Mouse (Mus musculus) CH12.LX (cell line): Measurements from ENCODE around the gene Olfr986. TPM values are rescaled to one million over a fixed set of nuclear protein-coding genes. Genes with fewer than 3 reads are reported as not detected.

Experiments used
- DNase-seq: peaks from one replicate; pipeline ENCODE4 v3.0.0-alpha.2; 2013; ENCODE audit errors: extremely low read depth
- H3K27ac ChIP-seq: 2 replicates; pipeline ENCODE4 v1.5.1; 2012; ENCODE audit warnings: low read depth, mild to moderate bottlenecking, control low read depth, moderate library complexity; ENCODE audit not compliant: insufficient read depth
- H3K27me3 ChIP-seq: replicated peaks from 2 replicates; pipeline ENCODE3; 2012; ENCODE audit warnings: inconsistent platforms
- H3K36me3 ChIP-seq, 2 experiments: replicated peaks in 1 of 2; 2 replicates each; pipeline versions ENCODE3 to v1.6.1; 2012; ENCODE audit warnings: inconsistent platforms in 1 of 2, low read length in 1 of 2, mild to moderate bottlenecking in 1 of 2, mixed read lengths in 1 of 2, moderate library complexity in 1 of 2; ENCODE audit not compliant: control insufficient read depth in 1 of 2, insufficient read depth in 1 of 2
- H3K4me1 ChIP-seq, 2 experiments: 2 replicates each; pipeline ENCODE4 v1.6.1; 2012; ENCODE audit warnings: inconsistent platforms in 1 of 2, moderate library complexity in 1 of 2; ENCODE audit not compliant: insufficient read depth in 2 of 2, control insufficient read depth in 1 of 2
- H3K4me2 ChIP-seq: 2 replicates; pipeline ENCODE4 v1.6.1; 2012; ENCODE audit warnings: low read depth, mild to moderate bottlenecking, control low read depth; ENCODE audit not compliant: poor library complexity, insufficient read depth, severe bottlenecking
- H3K4me3 ChIP-seq, 3 experiments: fragments of 150-350 bp in 1 of 3; sonication (generic) in 1 of 3; replicated peaks in 1 of 3; 2 replicates each; pipeline versions ENCODE3 to v1.5.1; 2011 to 2012; ENCODE audit warnings: low read depth in 2 of 3, low read length in 2 of 3, mild to moderate bottlenecking in 2 of 3, moderate library complexity in 2 of 3, control low read depth in 1 of 3, improper control_type of control experiment in 1 of 3, inconsistent platforms in 1 of 3, mixed read lengths in 1 of 3; ENCODE audit not compliant: poor library complexity in 1 of 3
- H3K79me2 ChIP-seq: replicated peaks from 2 replicates; pipeline ENCODE4 v1.6.1; 2012; ENCODE audit warnings: mild to moderate bottlenecking, moderate library complexity; ENCODE audit not compliant: control insufficient read depth, poor library complexity, insufficient read depth, severe bottlenecking; ENCODE audit errors: extremely low read depth
- H3K9ac ChIP-seq: 2 replicates; pipeline ENCODE4 v1.6.1; 2012; ENCODE audit warnings: low read depth, mild to moderate bottlenecking, control low read depth, moderate library complexity; ENCODE audit not compliant: insufficient read depth
- H3K9me3 ChIP-seq: replicated peaks from 2 replicates; pipeline ENCODE3; 2012; ENCODE audit warnings: low read length, inconsistent platforms, mixed read lengths
- CHD2 ChIP-seq: IDR thresholded peaks from 2 replicates; pipeline ENCODE4 v1.6.1; 2011; ENCODE audit warnings: low read length, improper control_type of control experiment
- CTCF ChIP-seq, 2 experiments: IDR thresholded peaks in 1 of 2; conservative IDR thresholded peaks in 1 of 2; 2 replicates each; pipeline ENCODE4 v1.5.1; 2011 to 2012; ENCODE audit warnings: low read depth in 2 of 2, low read length in 2 of 2, improper control_type of control experiment in 1 of 2, inconsistent platforms in 1 of 2, mild to moderate bottlenecking in 1 of 2, moderate library complexity in 1 of 2
- ELF1 ChIP-seq: IDR thresholded peaks from 2 replicates; pipeline ENCODE4 v1.6.1; 2014; ENCODE audit warnings: low read depth, mild to moderate bottlenecking, inconsistent platforms, low read length, improper control_type of control experiment
- JUND ChIP-seq: conservative IDR thresholded peaks from 2 replicates; pipeline ENCODE4 v1.6.1; 2011; ENCODE audit warnings: low read depth, low read length, improper control_type of control experiment
- KAT2A ChIP-seq: IDR thresholded peaks from 2 replicates; pipeline ENCODE4 v1.6.1; 2012; ENCODE audit warnings: low read length, improper control_type of control experiment, inconsistent platforms; ENCODE audit not compliant: insufficient replicate concordance
- MAX ChIP-seq: IDR thresholded peaks from 2 replicates; pipeline ENCODE4 v1.6.1; 2011; ENCODE audit warnings: low read length, improper control_type of control experiment
- MYC ChIP-seq: IDR thresholded peaks from 2 replicates; pipeline ENCODE4 v1.6.1; 2011; ENCODE audit warnings: low read depth, mild to moderate bottlenecking, improper control_type of control experiment, low read length
- POLR2A ChIP-seq: IDR thresholded peaks from 2 replicates; pipeline ENCODE4 v1.6.1; 2011; ENCODE audit warnings: low read depth, mild to moderate bottlenecking, improper control_type of control experiment, low read length
- POLR2AphosphoS2 ChIP-seq: IDR thresholded peaks from 2 replicates; pipeline ENCODE4 v1.6.1; 2011; ENCODE audit warnings: low read depth, low read length, improper control_type of control experiment
- SIN3A ChIP-seq: IDR thresholded peaks from 2 replicates; pipeline ENCODE4 v1.6.1; 2012; ENCODE audit warnings: low read length, improper control_type of control experiment, inconsistent platforms
- TBP ChIP-seq: conservative IDR thresholded peaks from 2 replicates; pipeline ENCODE4 v1.6.1; 2011; ENCODE audit warnings: low read depth, low read length, improper control_type of control experiment
- TCF12 ChIP-seq: IDR thresholded peaks from 2 replicates; pipeline ENCODE4 v1.6.1; 2014; ENCODE audit warnings: low read depth, mild to moderate bottlenecking, inconsistent platforms, low read length, improper control_type of control experiment
- USF1 ChIP-seq: IDR thresholded peaks from 2 replicates; pipeline ENCODE4 v1.6.1; 2014; ENCODE audit warnings: low read depth, mild to moderate bottlenecking, inconsistent platforms, low read length, improper control_type of control experiment
- ZC3H11A ChIP-seq: IDR thresholded peaks from 2 replicates; pipeline ENCODE4 v1.6.1; 2012; ENCODE audit warnings: low read depth, mild to moderate bottlenecking, inconsistent platforms, low read length, improper control_type of control experiment
- ZKSCAN1 ChIP-seq: IDR thresholded peaks from 2 replicates; pipeline ENCODE4 v1.6.1; 2012; ENCODE audit warnings: low read depth, inconsistent platforms, low read length, improper control_type of control experiment, borderline replicate concordance
- dilution Hi-C: fragments of 300-500 bp; cut with MboI; formaldehyde crosslinking; loops from 2 replicates; pipeline ENCODE4 v1.14.3; 2020; ENCODE audit warnings: low sequenced_read_pairs; ENCODE audit not compliant: extremely low pct_unique_long_range_greater_than_20kb, extremely low pct_ligation_motif_present
- in situ Hi-C: fragments of 300-500 bp; cut with MboI; formaldehyde crosslinking; loops from 3 replicates; pipeline ENCODE4 v1.14.3; 2019; ENCODE audit warnings: low sequenced_read_pairs, low pct_ligation_motif_present, low pct_unique_long_range_greater_than_20kb, mixed read lengths
- polyA plus RNA-seq: library from polyadenylated mRNA; unstranded; fragments of >175 nt; gene quantifications from 2 replicates; pipeline ENCODE4 v1.2.1, GENCODE M21; 2012; ENCODE audit warnings: low read depth; ENCODE audit not compliant: insufficient read length
- total RNA-seq, 2 experiments: library from RNA; depleted of rRNA; stranded (reverse); fragments of 300-350 nt in 1 of 2; fragments of >200 nt in 1 of 2; gene quantifications; 2 replicates each; pipeline ENCODE4 v1.2.3; 2012 to 2014

Gene Olfr986
- total and polyA plus RNA-seq, 3 experiments = 0.04 TPM; not detected in 2

DNA sequence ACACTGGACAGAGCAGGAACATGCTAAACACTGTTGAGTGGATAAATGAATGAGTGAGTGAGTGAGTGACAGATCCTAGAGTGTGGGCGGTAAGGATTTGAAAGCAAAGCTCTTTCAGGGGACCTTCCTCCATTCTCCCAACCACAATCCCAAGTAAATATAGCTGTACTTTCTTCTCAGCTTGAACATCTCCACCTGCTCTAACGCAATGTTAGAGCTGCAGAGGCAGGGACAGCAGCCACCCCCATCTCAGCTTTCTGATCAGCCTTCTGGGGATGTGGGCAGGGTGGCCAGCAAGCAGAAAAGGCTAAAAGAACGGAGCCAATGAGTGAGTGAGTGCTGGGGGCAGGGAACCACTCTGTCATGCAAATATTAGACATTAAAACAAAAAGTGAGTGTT lies 50.3 kb downstream of the Olfr986 start:
- in situ Hi-C loops = loop anchor here (25.0 kb wide), 1 partner anchor 356 kb away; no protein-coding TSS in a partner anchor
- dilution Hi-C loops = no loop called here
- no peak for DNase-seq

DNA sequence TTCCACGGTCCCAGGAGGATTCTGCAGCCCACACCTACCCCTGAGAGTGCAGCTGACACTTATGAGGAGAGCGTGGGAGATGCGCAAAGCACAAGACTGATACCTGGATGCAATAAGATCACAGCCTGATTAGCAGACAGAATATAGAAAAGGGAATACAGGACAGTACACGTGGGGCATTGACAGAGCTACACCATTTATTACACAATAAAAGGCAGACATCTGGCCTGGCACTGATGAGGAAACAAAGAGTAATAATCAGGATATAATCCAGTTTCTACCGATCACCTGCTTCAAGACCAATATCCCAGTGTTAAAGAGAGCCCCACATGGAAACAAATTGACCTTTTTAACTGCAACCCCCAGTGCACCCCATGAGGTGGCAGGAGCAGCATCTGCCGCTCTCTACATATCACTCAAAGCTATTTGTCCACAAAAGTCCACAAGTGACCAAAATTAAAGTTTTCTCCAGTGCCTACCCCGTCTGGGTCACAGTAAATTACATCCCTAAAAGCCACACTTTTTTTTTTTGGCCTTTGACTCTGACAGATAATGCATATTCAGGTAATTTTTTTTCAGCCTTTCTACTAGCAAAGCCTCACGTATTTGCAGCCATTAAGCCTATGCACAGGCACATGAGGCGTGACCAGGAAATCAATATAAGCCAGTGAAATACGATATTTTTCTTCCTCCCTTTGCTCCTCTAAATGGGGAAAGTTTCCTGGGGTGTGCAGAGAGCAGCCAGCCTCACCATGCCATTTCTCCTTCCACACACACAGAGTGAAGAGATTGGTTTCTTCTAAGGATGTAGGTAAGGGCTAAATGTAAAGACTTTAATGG lies 53.7 kb downstream of the Olfr986 start:
- no peaks in the 10 kb centered on the region for H3K79me2 ChIP-seq
- H3K4me1 ChIP-seq = no peaks in the 10 kb centered on the region
- no peaks in the 10 kb centered on the region for H3K27me3 ChIP-seq
- in situ Hi-C loops = loop anchor here (25.0 kb wide), 1 partner anchor 353 kb away; no protein-coding TSS in a partner anchor
- H3K9me3 ChIP-seq = peaks cover 3% of the 10 kb centered on the region
- no peak for TF ChIP-seq TBP
- TF ChIP-seq MYC = no peak
- no peak for TF ChIP-seq CTCF (conservative IDR thresholded peaks at IDR 0.05 in 1 of 2, IDR thresholded peaks at IDR 0.05 in 1 of 2; ENCODE audit: low read depth in 2 of 2, low read length in 2 of 2)
- TF ChIP-seq ELF1 = no peak
- TF ChIP-seq POLR2AphosphoS2 = no peak
- TF ChIP-seq TCF12 = no peak
- TF ChIP-seq USF1 = no peak
- TF ChIP-seq, all 38 proteins: peak for 0
- dilution Hi-C loops = no loop called here
- no peaks in the 10 kb centered on the region for H3K36me3 ChIP-seq
- no peak overlapping the region for H3K27ac ChIP-seq
- no peak for DNase-seq
- H3K4me3 ChIP-seq = no peak overlapping the region
- no peak overlapping the region for H3K4me2 ChIP-seq
- no peak overlapping the region for H3K9ac ChIP-seq

More for the DNA sequence above, 50.3 kb downstream of the Olfr986 start:
- Histone ChIP-seq H3K4me1 (0 out of 4 replicates have a peak, but pooled peaks cover 0 to 2% of the 10 kb centered on the region in 2 experiments), H3K36me3 (no peaks in the 10 kb centered on the region), H3K4me3 (no peak overlapping the region), H3K27ac (no peak overlapping the region), H3K79me2 (no peaks in the 10 kb centered on the region), H3K9me3 (peaks cover 3% of the 10 kb centered on the region), H3K27me3 (no peaks in the 10 kb centered on the region), H3K4me2 (no peak overlapping the region), H3K9ac (no peak overlapping the region)
- no peak for TF ChIP-seq CHD2
- no peak for TF ChIP-seq TCF12
- no peak for TF ChIP-seq KAT2A
- TF ChIP-seq ZC3H11A = no peak
- TF ChIP-seq MAX = no peak
- TF ChIP-seq JUND = no peak
- no peak for TF ChIP-seq CTCF (conservative IDR thresholded peaks at IDR 0.05 in 1 of 2, IDR thresholded peaks at IDR 0.05 in 1 of 2; ENCODE audit: low read depth in 2 of 2, low read length in 2 of 2)
- no peak for TF ChIP-seq ELF1
- no peak for TF ChIP-seq POLR2AphosphoS2
- TF ChIP-seq SIN3A = no peak
- no peak for TF ChIP-seq ZKSCAN1
- TF ChIP-seq POLR2A = no peak
